Comparison of ENCODE assay signal across 8 mouse cellular contexts in genomic region chr10:79554330-79555237, GRCm38 (mm10). TPM values are rescaled to one million over a fixed set of nuclear protein-coding genes. Genes with fewer than 3 reads are reported as not detected.
DNase-seq lines count a peak whose midpoint lies in the region; ATAC-seq and TF ChIP-seq lines count a peak whose summit lies in the region.

TSS of gene Mier2 (minus strand) at chr10:79555199.

- peak; percentile 89 for ATAC-seq in forebrain, embryonic 14.5 days
- ATAC-seq in neural tube, embryonic 15.5 days (ENCODE audit: low FRiP score): peak; percentile 93

- peak within 1 kb of the TSS; percentile 67 for H3K9ac ChIP-seq in CH12.LX (ENCODE audit: insufficient read depth, low read depth)
- H3K9ac ChIP-seq in forebrain, embryonic 14.5 days (ENCODE audit: low read length): peak within 1 kb of the TSS; percentile 92
- H3K9ac ChIP-seq in neural tube, embryonic 15.5 days (replicated peaks): peak within 1 kb of the TSS; percentile 78

- peak within 1 kb of the TSS; percentile 87 for H3K4me2 ChIP-seq in CH12.LX (ENCODE audit: insufficient read depth, low read depth, poor library complexity, severe bottlenecking)
- H3K4me2 ChIP-seq in forebrain, embryonic 14.5 days (ENCODE audit: low read length): peak within 1 kb of the TSS; percentile 82
- H3K4me2 ChIP-seq in neural tube, embryonic 15.5 days: peak within 1 kb of the TSS; percentile 85

- H3K79me2 ChIP-seq in CH12.LX (replicated peaks; ENCODE audit: control insufficient read depth, extremely low read depth, insufficient read depth, poor library complexity, severe bottlenecking): peaks cover 6% of the 10 kb centered on the region

- peaks cover 7% of the 10 kb centered on the region for H3K9me3 ChIP-seq in CH12.LX (replicated peaks; ENCODE audit: low read length)
- H3K9me3 ChIP-seq in forebrain, embryonic 14.5 days (replicated peaks; ENCODE audit: control insufficient read depth, low read length): no peaks in the 10 kb centered on the region
- H3K9me3 ChIP-seq in neural tube, embryonic 15.5 days (replicated peaks): 0 out of 2 replicates have a peak, but pooled peaks cover 3% of the 10 kb centered on the region

- in situ Hi-C loops in CH12.LX (cut with MboI; ENCODE audit: low pct_ligation_motif_present, low pct_unique_long_range_greater_than_20kb, low sequenced_read_pairs): no loop called here

- H3K27me3 ChIP-seq in CH12.LX (replicated peaks): peaks cover 17% of the 10 kb centered on the region
- no peaks in the 10 kb centered on the region for H3K27me3 ChIP-seq in forebrain, embryonic 14.5 days (replicated peaks; ENCODE audit: control insufficient read depth, insufficient read depth, low read length)
- H3K27me3 ChIP-seq in neural tube, embryonic 15.5 days (replicated peaks): no peaks in the 10 kb centered on the region

- peak within 1 kb of the TSS; percentile 71 to 93 (median 91) for H3K4me3 ChIP-seq in CH12.LX (replicated peaks in 1 of 3; ENCODE audit: low read depth in 2 of 3, low read length in 2 of 3, poor library complexity in 1 of 3)
- H3K4me3 ChIP-seq in forebrain, embryonic 14.5 days (ENCODE audit: low read depth, low read length): peak within 1 kb of the TSS; percentile 95
- H3K4me3 ChIP-seq in neural tube, embryonic 15.5 days (replicated peaks): peak within 1 kb of the TSS; percentile 83

- TF ChIP-seq EP300 in CH12.LX (IDR thresholded peaks at IDR 0.05; ENCODE audit: low read length): no peak

- TF ChIP-seq CTCF in CH12.LX (conservative IDR thresholded peaks at IDR 0.05 in 1 of 2, IDR thresholded peaks at IDR 0.05 in 1 of 2; ENCODE audit: low read depth in 2 of 2, low read length in 2 of 2): no peak

- dilution Hi-C loops in CH12.LX (cut with MboI; ENCODE audit: extremely low pct_ligation_motif_present, extremely low pct_unique_long_range_greater_than_20kb, low sequenced_read_pairs): no loop called here

- no peak for TF ChIP-seq RAD21 in CH12.LX (IDR thresholded peaks at IDR 0.05; ENCODE audit: low read depth, low read length)

- peak; percentile 62 for DNase-seq in CH12.LX (ENCODE audit: extremely low read depth)
- peak; percentile 34 for DNase-seq in c-Kit-positive CD71-positive TER-119-negative erythroid progenitor cells, embryonic 14.5 days (ENCODE audit: low read depth)
- DNase-seq in forebrain, embryonic 14.5 days (ENCODE audit: low spot score): peak; percentile 78
- DNase-seq in heart, postnatal 10 days: peak; percentile 73 to 80
- no peak for DNase-seq in large intestine, adult 2 months (ENCODE audit: low read depth, low spot score)
- peak; percentile 78 to 79 for DNase-seq in lung, adult 18-20 months
- peak; percentile 89 for DNase-seq in testis, postnatal 10 days (ENCODE audit: low spot score)

- intact Hi-C loops in heart, postnatal 10 days (cut with DNase I): no loop called here

- H3K27ac ChIP-seq in CH12.LX (ENCODE audit: insufficient read depth, low read depth): no peak within 1 kb of the TSS
- peak within 1 kb of the TSS; percentile 33; the same call in 1 of the 2 replicates for H3K27ac ChIP-seq in forebrain, embryonic 14.5 days (ENCODE audit: low read depth, low read length)
- peak within 1 kb of the TSS; percentile 42 for H3K27ac ChIP-seq in neural tube, embryonic 15.5 days (replicated peaks)

- under 1% methylated on average over 98 of the region's 108 CpGs for WGBS in forebrain, embryonic 14.5 days
- under 1% methylated on average over 106 of the region's 108 CpGs for WGBS in large intestine, adult 2 months
- under 1% methylated on average over 105 of the region's 108 CpGs for WGBS in neural tube, embryonic 15.5 days

- peaks cover 6 to 24% of the 10 kb centered on the region in 2 experiments for H3K36me3 ChIP-seq in CH12.LX (replicated peaks in 1 of 2; ENCODE audit: control insufficient read depth in 1 of 2, insufficient read depth in 1 of 2, low read length in 1 of 2)
- H3K36me3 ChIP-seq in forebrain, embryonic 14.5 days (ENCODE audit: control insufficient read depth, insufficient read depth, low read length): peaks cover 5% of the 10 kb centered on the region
- H3K36me3 ChIP-seq in neural tube, embryonic 15.5 days: peaks cover 8% of the 10 kb centered on the region

- H3K4me1 ChIP-seq in CH12.LX (ENCODE audit: control insufficient read depth in 1 of 2, insufficient read depth in 2 of 2): peaks cover 11 to 28% of the 10 kb centered on the region in 2 experiments
- peaks cover 7% of the 10 kb centered on the region for H3K4me1 ChIP-seq in forebrain, embryonic 14.5 days (ENCODE audit: control insufficient read depth, insufficient read depth, low read length)
- peaks cover 31% of the 10 kb centered on the region for H3K4me1 ChIP-seq in neural tube, embryonic 15.5 days

- peak; percentile 84 for TF ChIP-seq POLR2A in CH12.LX (IDR thresholded peaks at IDR 0.05; ENCODE audit: low read depth, low read length)

TF ChIP-seq in CH12.LX, 34 proteins besides CTCF, POLR2A, EP300 and RAD21:
- TF ChIP-seq E2F4 (IDR thresholded peaks at IDR 0.05; ENCODE audit: insufficient replicate concordance, low read depth, low read length) (no peak), MXI1 (IDR thresholded peaks at IDR 0.05; ENCODE audit: low read depth, low read length) (peak; percentile 29; the same call in 1 of the 2 replicates), IRF4 (IDR thresholded peaks at IDR 0.05; ENCODE audit: low read depth, low read length) (no peak), ELF1 (IDR thresholded peaks at IDR 0.05; ENCODE audit: low read depth, low read length) (no peak), CHD2 (IDR thresholded peaks at IDR 0.05; ENCODE audit: low read length) (0 out of 2 replicates have a peak, but pooled peaks have one; percentile 29), MAX (IDR thresholded peaks at IDR 0.05; ENCODE audit: low read length) (no peak), ZMIZ1 (IDR thresholded peaks at IDR 0.05; ENCODE audit: low read depth, low read length) (peak; percentile 53; the same call in 1 of the 2 replicates), ZKSCAN1 (IDR thresholded peaks at IDR 0.05; ENCODE audit: borderline replicate concordance, low read depth, low read length) (peak; percentile 99), MAFK (IDR thresholded peaks at IDR 0.05; ENCODE audit: insufficient replicate concordance, low read length) (no peak), GABPA (IDR thresholded peaks at IDR 0.05; ENCODE audit: insufficient replicate concordance, low read depth, low read length) (no peak), ZNF384 (IDR thresholded peaks at IDR 0.05; ENCODE audit: low read depth, low read length) (no peak), NRF1 (IDR thresholded peaks at IDR 0.05; ENCODE audit: low read depth, low read length) (peak; percentile 81), NELFE (IDR thresholded peaks at IDR 0.05; ENCODE audit: low read depth, low read length) (peak; percentile 70), PAX5 (IDR thresholded peaks at IDR 0.05; ENCODE audit: low read length) (no peak), JUN (IDR thresholded peaks at IDR 0.05; ENCODE audit: insufficient read depth, low read depth, low read length) (no peak), MYC (IDR thresholded peaks at IDR 0.05; ENCODE audit: low read depth, low read length) (no peak), ETS1 (conservative IDR thresholded peaks at IDR 0.05; ENCODE audit: low read depth, low read length) (no peak), HCFC1 (IDR thresholded peaks at IDR 0.05; ENCODE audit: low read depth, low read length) (peak; percentile 34; the same call in 1 of the 2 replicates), ZC3H11A (IDR thresholded peaks at IDR 0.05; ENCODE audit: low read depth, low read length) (no peak), SIN3A (IDR thresholded peaks at IDR 0.05; ENCODE audit: low read length) (peak; percentile 57), KAT2A (IDR thresholded peaks at IDR 0.05; ENCODE audit: insufficient replicate concordance, low read length) (no peak), USF2 (conservative IDR thresholded peaks at IDR 0.05; ENCODE audit: low read depth, low read length) (no peak), POLR2AphosphoS2 (IDR thresholded peaks at IDR 0.05; ENCODE audit: low read depth, low read length) (no peak), TBP (conservative IDR thresholded peaks at IDR 0.05; ENCODE audit: low read depth, low read length) (no peak), UBTF (IDR thresholded peaks at IDR 0.05; ENCODE audit: low read depth, low read length) (no peak)

RNA-seq across cellular contexts. Expression of gene Mier2, which starts in this region (rescaled TPM):
- total RNA-seq in CH12.LX (2012; rRNA removed) (26.7 and 27.8 TPM in 2 replicates), CH12.LX (2014; rRNA removed) (20.7 and 22.4 TPM in 2 replicates)
- polyA plus RNA-seq in CH12.LX (2012; ENCODE audit: insufficient read length, low read depth): 25.5 and 30.2 TPM in 2 replicates
- 35.3 and 43.7 TPM in 2 replicates for polyA plus RNA-seq in forebrain, embryonic 14.5 days (2014; fragmentation: Nextera tagmentation; extraction: Ambion mirVana)
- total RNA-seq in heart, postnatal 10 days (2021): 10 to 100 TPM; 12.4 to 15.6 TPM
- 66.3 and 88.2 TPM in 2 replicates for polyA plus RNA-seq in large intestine, adult 2 months (2012; rRNA removed)
- polyA plus RNA-seq in neural tube, embryonic 15.5 days (2015; fragmentation: Nextera tagmentation; extraction: Ambion mirVana): 61.7 and 68.6 TPM in 2 replicates
